Mouse (Mus musculus) testis, adult 2 months (tissue): ENCODE measurements around the gene Echdc1. TPM values are rescaled to one million over a fixed set of nuclear protein-coding genes. Genes with fewer than 3 reads are reported as not detected.
"Not testable (repeated sequence)": the region's sequence is repeated elsewhere in the genome, so short reads cannot be mapped to it uniquely, and the experiment has no call there.

Source experiments
- H3K27ac ChIP-seq: fragments of 200-500 bp; 2 replicates; pipeline ENCODE4 v1.5.1; 2012; ENCODE audit warnings: low read depth, low read length; ENCODE audit not compliant: control insufficient read depth, insufficient read depth
- H3K27me3 ChIP-seq: fragments of 200-500 bp; 2 replicates; pipeline ENCODE4 v1.6.1; 2012; ENCODE audit warnings: mild to moderate bottlenecking, low read length, moderate library complexity; ENCODE audit not compliant: control insufficient read depth, insufficient read depth
- H3K36me3 ChIP-seq: fragments of 200-500 bp; 2 replicates; pipeline ENCODE4 v1.6.1; 2012; ENCODE audit warnings: mild to moderate bottlenecking, low read length; ENCODE audit not compliant: control insufficient read depth, insufficient read depth
- H3K4me1 ChIP-seq: fragments of 200-500 bp; 2 replicates; pipeline ENCODE4 v1.6.1; 2012; ENCODE audit warnings: low read length; ENCODE audit not compliant: control insufficient read depth, insufficient read depth
- H3K4me3 ChIP-seq: fragments of 200-500 bp; 2 replicates; pipeline ENCODE4 v1.5.1; 2012; ENCODE audit warnings: low read depth, mild to moderate bottlenecking, low read length, moderate library complexity, mixed read lengths; ENCODE audit not compliant: control insufficient read depth
- CTCF ChIP-seq: fragments of 200-500 bp; IDR thresholded peaks from 2 replicates; pipeline ENCODE4 v1.5.1; 2012; ENCODE audit warnings: low read depth, mild to moderate bottlenecking, inconsistent platforms, low read length, moderate library complexity; ENCODE audit not compliant: control insufficient read depth, insufficient read depth, insufficient replicate concordance
- POLR2A ChIP-seq: fragments of 200-500 bp; IDR thresholded peaks from 2 replicates; pipeline ENCODE4 v1.6.1; 2012; ENCODE audit warnings: low read depth, mild to moderate bottlenecking, inconsistent platforms, low read length, moderate library complexity; ENCODE audit not compliant: control insufficient read depth
- polyA plus RNA-seq: library from polyadenylated mRNA; depleted of rRNA; stranded (reverse); fragments of >200 nt; gene quantifications from 2 replicates; pipeline ENCODE4 v1.2.3, GENCODE M21; 2012; rRNA removed

Echdc1 gene
- polyA plus RNA-seq, 1 experiment = 14.0 TPM

DNA sequence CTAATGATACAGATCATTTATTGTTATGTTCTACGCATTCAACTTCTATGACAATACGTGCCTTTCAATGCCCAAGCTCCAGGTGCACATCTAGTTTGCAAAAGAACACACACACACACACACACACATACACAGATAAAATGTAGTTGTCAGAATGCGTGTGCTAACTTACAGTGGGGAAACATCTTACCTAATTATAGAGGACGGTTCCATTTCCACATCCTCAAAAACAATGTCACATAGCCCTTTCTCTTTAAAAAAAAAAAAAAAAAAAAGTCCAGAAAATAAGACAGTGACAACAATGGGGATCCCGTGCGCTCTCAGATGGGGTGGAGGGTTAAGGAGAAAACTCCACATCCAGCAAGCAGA, 48.1 kb downstream of the Echdc1 start:
- Histone ChIP-seq H3K27me3 (no peaks in the 10 kb centered on the region), H3K36me3 (no peaks in the 10 kb centered on the region)

DNA sequence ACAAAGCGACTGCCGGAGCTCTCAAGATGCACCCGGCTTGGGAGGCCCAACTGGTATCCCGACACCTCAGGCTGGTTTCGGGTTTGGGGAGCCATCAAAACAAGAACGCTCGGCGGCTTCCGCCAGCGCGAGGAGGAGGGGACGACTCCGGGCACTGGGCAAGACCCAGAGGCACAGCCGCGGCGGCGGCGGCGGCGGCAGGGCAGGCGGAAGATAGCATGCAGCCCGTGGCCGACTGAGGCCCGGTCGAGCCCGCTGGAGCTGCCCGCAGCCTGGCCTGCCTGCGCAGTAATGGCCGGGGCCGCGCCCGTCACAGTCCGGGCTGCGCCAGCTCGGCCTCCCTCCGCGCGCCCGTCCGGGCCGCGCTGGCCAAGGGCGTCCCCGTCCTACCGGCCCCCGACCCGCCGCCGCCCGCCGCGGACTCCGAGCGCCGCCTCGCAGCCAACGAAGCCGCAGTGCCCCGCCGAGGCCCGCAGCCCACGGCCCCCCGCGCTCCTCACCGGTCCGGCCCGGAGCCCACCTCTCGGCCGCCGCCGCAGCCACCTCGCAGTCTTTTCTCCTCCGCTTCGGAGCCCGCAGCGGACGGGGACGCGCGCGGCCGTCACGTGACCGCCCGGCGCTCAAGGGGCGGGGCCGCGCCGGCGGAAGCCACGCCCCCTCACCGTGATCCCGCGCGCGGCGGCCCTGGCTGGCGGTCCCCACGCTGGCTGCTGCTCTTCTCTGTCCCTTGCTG, 48.7 kb downstream of the Echdc1 start:
- H3K36me3 ChIP-seq = no peaks in the 10 kb centered on the region
- peak overlapping the region; percentile 100 for H3K4me3 ChIP-seq
- H3K27ac ChIP-seq = peak overlapping the region; percentile 95
- no peaks in the 10 kb centered on the region for H3K27me3 ChIP-seq
- TF ChIP-seq POLR2A (peak; percentile 87), CTCF (no peak)
- H3K4me1 ChIP-seq = peaks cover 3% of the 10 kb centered on the region

More for the DNA sequence above, 48.1 kb downstream of the Echdc1 start:
- Histone ChIP-seq H3K4me1 (peaks cover 3% of the 10 kb centered on the region), H3K27ac (peak overlapping the region; percentile 95), H3K4me3 (peak overlapping the region; percentile 100)
- TF ChIP-seq CTCF = no peak
- no peak for TF ChIP-seq POLR2A

DNA sequence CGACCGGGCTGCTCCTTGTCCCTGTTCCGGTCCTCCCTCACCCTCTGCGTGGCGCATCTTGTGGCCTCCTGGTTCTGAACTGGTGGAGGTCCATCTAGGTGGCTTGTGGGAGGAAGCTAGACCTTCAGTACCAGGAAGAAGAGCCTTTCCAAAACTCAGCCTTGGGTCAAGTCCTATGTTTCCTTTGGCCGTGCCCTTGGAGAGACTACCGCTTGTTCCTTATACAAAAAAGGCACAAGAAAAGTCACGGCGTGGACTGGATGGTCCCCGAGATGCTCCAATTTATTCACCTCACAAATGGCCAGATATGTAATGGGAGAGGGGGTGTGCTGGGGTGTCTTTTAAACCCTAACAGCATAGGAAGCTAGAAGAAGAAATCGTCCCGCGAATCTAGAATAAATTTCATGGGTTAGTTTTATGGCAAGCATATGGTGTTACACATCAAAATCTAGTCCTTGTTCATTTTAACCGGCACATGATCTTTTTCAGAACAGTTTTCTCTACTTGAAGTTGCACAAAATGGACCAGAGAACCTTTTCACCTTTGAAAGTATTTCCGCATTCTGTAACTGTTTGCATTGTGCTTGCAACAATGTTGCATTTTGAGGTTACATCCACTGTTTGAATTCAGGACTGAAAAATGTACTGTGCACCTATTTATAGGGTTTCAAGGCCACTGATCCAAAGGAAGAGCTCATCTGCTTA, 49.4 kb downstream of the Echdc1 start, which contains the start of gene Rnf146:
TSS of gene Rnf146 (minus strand) at position 246 of the 704 bp plus-strand sequence.
- Histone ChIP-seq H3K27ac (peak within 1 kb of the TSS; percentile 95), H3K4me3 (peak within 1 kb of the TSS; percentile 100), H3K36me3 (no peaks in the 10 kb centered on the region), H3K4me1 (peaks cover 3% of the 10 kb centered on the region), H3K27me3 (no peaks in the 10 kb centered on the region)
- TF ChIP-seq POLR2A (no peak), CTCF (no peak)

DNA sequence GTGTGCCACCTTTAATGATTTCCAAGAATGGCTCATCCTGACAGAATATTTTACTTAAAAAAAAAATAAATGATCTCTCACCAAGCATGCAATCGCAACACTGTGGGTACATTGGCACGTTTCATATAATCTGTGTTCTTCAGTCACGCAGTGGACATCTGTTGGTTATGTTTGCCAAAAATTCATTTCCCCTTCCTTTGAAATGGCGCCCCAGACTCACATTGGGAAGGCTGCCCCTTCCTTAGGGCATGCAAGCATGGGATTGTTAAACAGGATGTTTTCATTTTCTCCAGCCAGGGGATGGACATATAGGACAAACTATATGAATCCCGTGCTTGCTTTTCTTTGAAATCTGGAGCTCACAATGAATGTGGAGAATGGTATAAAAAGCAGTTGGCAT, 61.1 kb downstream of the Echdc1 start:
- Histone ChIP-seq H3K4me3 (no peak overlapping the region), H3K27me3 (no peaks in the 10 kb centered on the region), H3K36me3 (no peaks in the 10 kb centered on the region), H3K4me1 (no peaks in the 10 kb centered on the region), H3K27ac (no peak overlapping the region)
- TF ChIP-seq POLR2A (no peak), CTCF (no peak)

DNA sequence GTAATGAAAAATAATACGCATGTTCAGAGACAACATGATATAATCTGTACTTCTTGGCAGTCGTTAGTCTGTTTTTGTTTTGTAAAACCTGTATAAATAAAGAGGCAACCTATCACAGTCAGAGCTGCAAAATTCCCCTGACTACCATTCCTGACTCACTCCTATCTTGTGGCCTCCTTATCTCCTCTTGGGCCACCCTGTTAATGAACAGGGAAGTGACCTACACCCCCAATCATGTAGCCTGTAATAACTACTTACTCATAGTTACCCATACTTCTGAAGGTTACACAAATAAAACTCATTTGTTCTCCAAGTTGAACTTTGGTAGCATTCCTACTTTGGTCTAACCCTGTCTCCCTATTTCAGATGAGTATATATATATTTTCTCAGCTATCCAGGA, 68.6 kb downstream of the Echdc1 start:
- Histone ChIP-seq H3K27ac (no peak overlapping the region), H3K4me3 (no peak overlapping the region)

DNA sequence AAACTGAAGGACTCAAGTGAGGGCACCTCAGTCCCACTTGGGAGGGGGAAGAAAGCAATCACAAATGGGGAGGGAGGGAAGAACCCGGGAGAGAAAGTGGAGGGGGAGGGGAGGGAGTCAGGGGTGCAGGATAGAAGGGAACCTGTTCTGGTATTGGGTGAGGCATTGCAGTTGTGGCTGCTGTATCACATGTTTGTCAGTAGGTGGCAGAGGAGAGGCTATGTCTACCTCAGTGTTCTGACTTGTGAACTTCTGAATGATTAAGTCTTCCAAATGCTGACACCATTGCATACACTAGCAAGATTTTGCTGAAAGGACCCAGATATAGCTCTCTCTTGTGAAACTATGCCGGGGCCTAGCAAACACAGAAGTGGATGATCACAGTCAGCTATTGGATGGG, 81.9 kb downstream of the Echdc1 start:
- H3K4me1 ChIP-seq, H3K36me3 ChIP-seq, H3K4me3 ChIP-seq, H3K27ac ChIP-seq, H3K27me3 ChIP-seq: not testable (repeated sequence)

More for the DNA sequence above, 68.6 kb downstream of the Echdc1 start:
- Histone ChIP-seq H3K27me3 (no peaks in the 10 kb centered on the region), H3K4me1 (peaks cover 7% of the 10 kb centered on the region), H3K36me3 (no peaks in the 10 kb centered on the region)
- TF ChIP-seq CTCF = no peak
- TF ChIP-seq POLR2A = no peak

Other genes with a start within 250 kb of the Echdc1 start
- 0.02 and 0.05 TPM in 2 replicates for gene Soga3, start 169.3 kb upstream of the Echdc1 start, polyA plus RNA-seq
- not detected in 2 replicates for gene Gm49353, start 114.2 kb upstream of the Echdc1 start, polyA plus RNA-seq
- gene 9330159F19Rik, start 101.6 kb upstream of the Echdc1 start, polyA plus RNA-seq = 0.09 and 0.17 TPM in 2 replicates
- gene Rnf146, start 49.3 kb downstream of the Echdc1 start, polyA plus RNA-seq = 32.6 and 44.1 TPM in 2 replicates
- 0.37 TPM in 1 of 2 replicates, not detected in the other for gene Rspo3, start 222.7 kb downstream of the Echdc1 start, polyA plus RNA-seq